Mouse (Mus musculus) CH12.LX (cell line): ENCODE data around the gene Prr15. TPM values are rescaled to one million over a fixed set of nuclear protein-coding genes. Genes with fewer than 3 reads are reported as not detected.
A peak's percentile ranks its signal among the peaks of the same experiment; 100 is the strongest.

Experiments
- DNase-seq: peaks from one replicate; pipeline ENCODE4 v3.0.0-alpha.2; 2013; ENCODE audit errors: extremely low read depth
- H3K27ac ChIP-seq: 2 replicates; pipeline ENCODE4 v1.5.1; 2012; ENCODE audit warnings: low read depth, mild to moderate bottlenecking, control low read depth, moderate library complexity; ENCODE audit not compliant: insufficient read depth
- H3K27me3 ChIP-seq: replicated peaks from 2 replicates; pipeline ENCODE3; 2012; ENCODE audit warnings: inconsistent platforms
- H3K36me3 ChIP-seq, 2 experiments: replicated peaks in 1 of 2; 2 replicates each; pipeline versions ENCODE3 to v1.6.1; 2012; ENCODE audit warnings: inconsistent platforms in 1 of 2, low read length in 1 of 2, mild to moderate bottlenecking in 1 of 2, mixed read lengths in 1 of 2, moderate library complexity in 1 of 2; ENCODE audit not compliant: control insufficient read depth in 1 of 2, insufficient read depth in 1 of 2
- H3K4me1 ChIP-seq, 2 experiments: 2 replicates each; pipeline ENCODE4 v1.6.1; 2012; ENCODE audit warnings: inconsistent platforms in 1 of 2, moderate library complexity in 1 of 2; ENCODE audit not compliant: insufficient read depth in 2 of 2, control insufficient read depth in 1 of 2
- H3K4me2 ChIP-seq: 2 replicates; pipeline ENCODE4 v1.6.1; 2012; ENCODE audit warnings: low read depth, mild to moderate bottlenecking, control low read depth; ENCODE audit not compliant: poor library complexity, insufficient read depth, severe bottlenecking
- H3K4me3 ChIP-seq, 3 experiments: fragments of 150-350 bp in 1 of 3; sonication (generic) in 1 of 3; replicated peaks in 1 of 3; 2 replicates each; pipeline versions ENCODE3 to v1.5.1; 2011 to 2012; ENCODE audit warnings: low read depth in 2 of 3, low read length in 2 of 3, mild to moderate bottlenecking in 2 of 3, moderate library complexity in 2 of 3, control low read depth in 1 of 3, improper control_type of control experiment in 1 of 3, inconsistent platforms in 1 of 3, mixed read lengths in 1 of 3; ENCODE audit not compliant: poor library complexity in 1 of 3
- H3K79me2 ChIP-seq: replicated peaks from 2 replicates; pipeline ENCODE4 v1.6.1; 2012; ENCODE audit warnings: mild to moderate bottlenecking, moderate library complexity; ENCODE audit not compliant: control insufficient read depth, poor library complexity, insufficient read depth, severe bottlenecking; ENCODE audit errors: extremely low read depth
- H3K9ac ChIP-seq: 2 replicates; pipeline ENCODE4 v1.6.1; 2012; ENCODE audit warnings: low read depth, mild to moderate bottlenecking, control low read depth, moderate library complexity; ENCODE audit not compliant: insufficient read depth
- H3K9me3 ChIP-seq: replicated peaks from 2 replicates; pipeline ENCODE3; 2012; ENCODE audit warnings: low read length, inconsistent platforms, mixed read lengths
- BHLHE40 ChIP-seq: IDR thresholded peaks from 2 replicates; pipeline ENCODE4 v1.6.1; 2011; ENCODE audit warnings: mild to moderate bottlenecking, low read depth, low read length, improper control_type of control experiment
- CHD1 ChIP-seq: IDR thresholded peaks from 2 replicates; pipeline ENCODE4 v1.6.1; 2012; ENCODE audit warnings: low read depth, low read length, improper control_type of control experiment, inconsistent platforms
- CHD2 ChIP-seq: IDR thresholded peaks from 2 replicates; pipeline ENCODE4 v1.6.1; 2011; ENCODE audit warnings: low read length, improper control_type of control experiment
- CTCF ChIP-seq, 2 experiments: IDR thresholded peaks in 1 of 2; conservative IDR thresholded peaks in 1 of 2; 2 replicates each; pipeline ENCODE4 v1.5.1; 2011 to 2012; ENCODE audit warnings: low read depth in 2 of 2, low read length in 2 of 2, improper control_type of control experiment in 1 of 2, inconsistent platforms in 1 of 2, mild to moderate bottlenecking in 1 of 2, moderate library complexity in 1 of 2
- E2F4 ChIP-seq: IDR thresholded peaks from 2 replicates; pipeline ENCODE4 v1.6.1; 2011; ENCODE audit warnings: low read depth, low read length, improper control_type of control experiment; ENCODE audit not compliant: insufficient replicate concordance
- ELF1 ChIP-seq: IDR thresholded peaks from 2 replicates; pipeline ENCODE4 v1.6.1; 2014; ENCODE audit warnings: low read depth, mild to moderate bottlenecking, inconsistent platforms, low read length, improper control_type of control experiment
- EP300 ChIP-seq: IDR thresholded peaks from 2 replicates; pipeline ENCODE4 v1.6.1; 2011; ENCODE audit warnings: low read length, improper control_type of control experiment
- ETS1 ChIP-seq: conservative IDR thresholded peaks from 2 replicates; pipeline ENCODE4 v1.6.1; 2012; ENCODE audit warnings: low read depth, mild to moderate bottlenecking, inconsistent platforms, low read length, improper control_type of control experiment, moderate library complexity
- JUND ChIP-seq: conservative IDR thresholded peaks from 2 replicates; pipeline ENCODE4 v1.6.1; 2011; ENCODE audit warnings: low read depth, low read length, improper control_type of control experiment
- KAT2A ChIP-seq: IDR thresholded peaks from 2 replicates; pipeline ENCODE4 v1.6.1; 2012; ENCODE audit warnings: low read length, improper control_type of control experiment, inconsistent platforms; ENCODE audit not compliant: insufficient replicate concordance
- MAFK ChIP-seq: IDR thresholded peaks from 2 replicates; pipeline ENCODE4 v1.6.1; 2011; ENCODE audit warnings: low read length, improper control_type of control experiment; ENCODE audit not compliant: insufficient replicate concordance
- MAX ChIP-seq: IDR thresholded peaks from 2 replicates; pipeline ENCODE4 v1.6.1; 2011; ENCODE audit warnings: low read length, improper control_type of control experiment
- MYC ChIP-seq: IDR thresholded peaks from 2 replicates; pipeline ENCODE4 v1.6.1; 2011; ENCODE audit warnings: low read depth, mild to moderate bottlenecking, improper control_type of control experiment, low read length
- NELFE ChIP-seq: IDR thresholded peaks from 2 replicates; pipeline ENCODE4 v1.6.1; 2011; ENCODE audit warnings: low read depth, low read length, improper control_type of control experiment
- PAX5 ChIP-seq: IDR thresholded peaks from 2 replicates; pipeline ENCODE4 v1.6.1; 2012; ENCODE audit warnings: low read length, inconsistent platforms, mixed read lengths
- POLR2A ChIP-seq: IDR thresholded peaks from 2 replicates; pipeline ENCODE4 v1.6.1; 2011; ENCODE audit warnings: low read depth, mild to moderate bottlenecking, improper control_type of control experiment, low read length
- POLR2AphosphoS2 ChIP-seq: IDR thresholded peaks from 2 replicates; pipeline ENCODE4 v1.6.1; 2011; ENCODE audit warnings: low read depth, low read length, improper control_type of control experiment
- RCOR1 ChIP-seq: conservative IDR thresholded peaks from 2 replicates; pipeline ENCODE4 v1.6.1; 2012; ENCODE audit warnings: low read depth, mild to moderate bottlenecking, inconsistent platforms, low read length, improper control_type of control experiment
- SIN3A ChIP-seq: IDR thresholded peaks from 2 replicates; pipeline ENCODE4 v1.6.1; 2012; ENCODE audit warnings: low read length, improper control_type of control experiment, inconsistent platforms
- SMC3 ChIP-seq: IDR thresholded peaks from 2 replicates; pipeline ENCODE4 v1.6.1; 2011; ENCODE audit warnings: low read depth, low read length, improper control_type of control experiment
- TCF12 ChIP-seq: IDR thresholded peaks from 2 replicates; pipeline ENCODE4 v1.6.1; 2014; ENCODE audit warnings: low read depth, mild to moderate bottlenecking, inconsistent platforms, low read length, improper control_type of control experiment
- USF2 ChIP-seq: conservative IDR thresholded peaks from 2 replicates; pipeline ENCODE4 v1.6.1; 2011; ENCODE audit warnings: low read depth, low read length, improper control_type of control experiment
- ZC3H11A ChIP-seq: IDR thresholded peaks from 2 replicates; pipeline ENCODE4 v1.6.1; 2012; ENCODE audit warnings: low read depth, mild to moderate bottlenecking, inconsistent platforms, low read length, improper control_type of control experiment
- ZKSCAN1 ChIP-seq: IDR thresholded peaks from 2 replicates; pipeline ENCODE4 v1.6.1; 2012; ENCODE audit warnings: low read depth, inconsistent platforms, low read length, improper control_type of control experiment, borderline replicate concordance
- ZNF384 ChIP-seq: IDR thresholded peaks from 2 replicates; pipeline ENCODE4 v1.6.1; 2012; ENCODE audit warnings: low read depth, low read length, improper control_type of control experiment, inconsistent platforms
- dilution Hi-C: fragments of 300-500 bp; cut with MboI; formaldehyde crosslinking; loops from 2 replicates; pipeline ENCODE4 v1.14.3; 2020; ENCODE audit warnings: low sequenced_read_pairs; ENCODE audit not compliant: extremely low pct_unique_long_range_greater_than_20kb, extremely low pct_ligation_motif_present
- in situ Hi-C: fragments of 300-500 bp; cut with MboI; formaldehyde crosslinking; loops from 3 replicates; pipeline ENCODE4 v1.14.3; 2019; ENCODE audit warnings: low sequenced_read_pairs, low pct_ligation_motif_present, low pct_unique_long_range_greater_than_20kb, mixed read lengths
- polyA plus RNA-seq: library from polyadenylated mRNA; unstranded; fragments of >175 nt; gene quantifications from 2 replicates; pipeline ENCODE4 v1.2.1, GENCODE M21; 2012; ENCODE audit warnings: low read depth; ENCODE audit not compliant: insufficient read length
- total RNA-seq, 2 experiments: library from RNA; depleted of rRNA; stranded (reverse); fragments of 300-350 nt in 1 of 2; fragments of >200 nt in 1 of 2; gene quantifications; 2 replicates each; pipeline ENCODE4 v1.2.3; 2012 to 2014

Gene Prr15
- total and polyA plus RNA-seq, 3 experiments = not detected

- in situ Hi-C loops (no loop called here), dilution Hi-C loops (no loop called here)
- TF ChIP-seq CHD2 = no peak
- TF ChIP-seq SIN3A = no peak
- TF ChIP-seq MAX = no peak
- no peak for TF ChIP-seq POLR2A
- TF ChIP-seq KAT2A = no peak
- no peak for TF ChIP-seq CTCF (conservative IDR thresholded peaks at IDR 0.05 in 1 of 2, IDR thresholded peaks at IDR 0.05 in 1 of 2; ENCODE audit: low read depth in 2 of 2, low read length in 2 of 2)
- peak overlapping the region; percentile 41; the same call in 1 of the 2 replicates for H3K4me2 ChIP-seq
- H3K4me1 ChIP-seq = peaks cover 0 to 18% of the 10 kb centered on the region in 2 experiments; a peak in 2 of 4 replicates
- no peak overlapping the region for H3K27ac ChIP-seq
- no peaks in the 10 kb centered on the region for H3K27me3 ChIP-seq
- H3K36me3 ChIP-seq = no peaks in the 10 kb centered on the region
- H3K4me3 ChIP-seq = peak overlapping the region in 1 of 3 experiments; percentile 14
- H3K79me2 ChIP-seq = no peaks in the 10 kb centered on the region
- no peaks in the 10 kb centered on the region for H3K9me3 ChIP-seq
- no peak for DNase-seq
- H3K9ac ChIP-seq = no peak overlapping the region
Observed at GRCm38 (mm10) chr6:54326671-54327625, 1.3 kb downstream of the Prr15 start.

- Histone ChIP-seq H3K4me3 (peak overlapping the region in 1 of 3 experiments; percentile 14), H3K4me1 (peaks cover 0 to 23% of the 10 kb centered on the region in 2 experiments; a peak in 2 of 4 replicates), H3K36me3 (no peaks in the 10 kb centered on the region), H3K79me2 (no peaks in the 10 kb centered on the region), H3K4me2 (peak overlapping the region; percentile 41), H3K9ac (no peak overlapping the region), H3K27ac (no peak overlapping the region), H3K27me3 (no peaks in the 10 kb centered on the region), H3K9me3 (no peaks in the 10 kb centered on the region)
- TF ChIP-seq ELF1 (peak; percentile 43; the same call in 1 of the 2 replicates), JUND (no peak), SIN3A (no peak), MAX (no peak), POLR2A (no peak), CHD1 (no peak), ZC3H11A (no peak), NELFE (no peak), EP300 (0 out of 2 replicates have a peak, but pooled peaks have one; percentile 5)
- in situ Hi-C loops (no loop called here), dilution Hi-C loops (no loop called here)
- no peak for DNase-seq
Observed at GRCm38 (mm10) chr6:54327626-54328003, 2.0 kb downstream of the Prr15 start.

DNA sequence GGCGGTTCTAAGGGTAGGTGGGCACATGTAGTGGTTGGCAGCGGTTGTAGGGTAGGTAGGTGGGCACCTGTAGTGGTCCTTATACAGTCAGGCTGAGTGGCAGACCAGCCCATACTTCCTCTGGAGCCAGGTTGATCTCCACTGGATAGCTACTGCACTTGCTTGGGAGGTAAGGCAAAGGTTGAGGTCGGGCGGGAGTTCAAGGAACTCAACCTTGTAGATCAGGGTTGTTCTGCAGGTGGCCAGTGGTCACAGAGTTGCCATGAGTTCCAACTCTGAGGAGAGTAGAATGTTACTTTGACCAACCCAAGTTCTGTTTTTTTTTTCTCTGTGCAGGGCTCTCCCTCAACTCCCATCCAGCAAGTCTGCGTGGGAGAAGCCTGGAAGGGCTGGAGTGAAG, 3.1 kb downstream of the Prr15 start:
- no peak overlapping the region for H3K4me3 ChIP-seq
- no peak for DNase-seq
- peaks cover 4 to 33% of the 10 kb centered on the region in 2 experiments; a peak in 3 of 4 replicates for H3K4me1 ChIP-seq
- H3K79me2 ChIP-seq = no peaks in the 10 kb centered on the region
- no peaks in the 10 kb centered on the region for H3K36me3 ChIP-seq
- H3K9me3 ChIP-seq = no peaks in the 10 kb centered on the region
- in situ Hi-C loops = no loop called here
- no peaks in the 10 kb centered on the region for H3K27me3 ChIP-seq
- H3K9ac ChIP-seq = no peak overlapping the region
- H3K27ac ChIP-seq = no peak overlapping the region
- dilution Hi-C loops = no loop called here
- no peak overlapping the region for H3K4me2 ChIP-seq
- TF ChIP-seq BHLHE40 = no peak
- no peak for TF ChIP-seq SMC3
- TF ChIP-seq ZKSCAN1 = no peak
- no peak for TF ChIP-seq KAT2A
- TF ChIP-seq ETS1 = no peak
- TF ChIP-seq MYC = no peak
- no peak for TF ChIP-seq MAFK
- TF ChIP-seq E2F4 = no peak
- TF ChIP-seq TCF12 = no peak
- TF ChIP-seq POLR2AphosphoS2 = no peak
- TF ChIP-seq ZC3H11A = no peak
- TF ChIP-seq RCOR1 = no peak
- no peak for TF ChIP-seq PAX5
- no peak for TF ChIP-seq USF2
- no peak for TF ChIP-seq ZNF384
